Mouse (Mus musculus): ENCODE measurements at regions not wholly inside any gene's neighbourhood (a gene's known extent, or its start where the extent isn't known, plus 50 kb on each side); places are given as distances from the start of the nearest gene placed in this dataset.
A peak's percentile ranks its signal among the peaks of the same experiment; 100 is the strongest.
"Not testable (repeated sequence)": the region's sequence is repeated elsewhere in the genome, so short reads cannot be mapped to it uniquely, and the experiment has no call there.

- DNase-seq (ENCODE audit: low spot score in 2 of 2) = no peak
Observed at GRCm38 (mm10) chr2:3864872-3865271, 152.6 kb upstream of the Frmd4a start.

GRCm38 (mm10) chr2:3866736-3867135 lies 150.8 kb upstream of the Frmd4a start:
- DNase-seq (ENCODE audit: low spot score in 2 of 2) = not testable (repeated sequence)

- no peak for DNase-seq (ENCODE audit: low spot score in 2 of 2)
Observed at GRCm38 (mm10) chr2:3869701-3870100, 147.8 kb upstream of the Frmd4a start.

- DNase-seq (ENCODE audit: low spot score in 2 of 2) = peak; percentile 8 to 12
Observed at GRCm38 (mm10) chr2:3871748-3872147, 145.8 kb upstream of the Frmd4a start.

- DNase-seq (ENCODE audit: low spot score in 2 of 2) = no peak
Observed at GRCm38 (mm10) chr2:3887000-3887399, 130.5 kb upstream of the Frmd4a start.

GRCm38 (mm10) chr2:3887845-3888433 lies 129.6 kb upstream of the Frmd4a start:
- no peak for DNase-seq (ENCODE audit: low spot score in 2 of 2)

GRCm38 (mm10) chr2:3889381-3889780 lies 128.1 kb upstream of the Frmd4a start:
- DNase-seq (ENCODE audit: low spot score in 2 of 2) = no peak

- DNase-seq (ENCODE audit: low spot score in 2 of 2) = no peak
Observed at GRCm38 (mm10) chr2:3890462-3890861, 127.1 kb upstream of the Frmd4a start.

- no peak for DNase-seq (ENCODE audit: low spot score in 2 of 2)
Observed at GRCm38 (mm10) chr2:3907026-3907425, 110.5 kb upstream of the Frmd4a start.

GRCm38 (mm10) chr2:3908192-3908591 lies 109.3 kb upstream of the Frmd4a start:
- no peak for DNase-seq (ENCODE audit: low spot score in 2 of 2)

- no peak for DNase-seq (ENCODE audit: low spot score in 2 of 2)
Observed at GRCm38 (mm10) chr2:3910086-3910891, 107.2 kb upstream of the Frmd4a start.

GRCm38 (mm10) chr2:3915141-3915540 lies 102.4 kb upstream of the Frmd4a start:
- DNase-seq (ENCODE audit: low spot score in 2 of 2) = no peak

GRCm38 (mm10) chr2:3916365-3916764 lies 101.2 kb upstream of the Frmd4a start:
- DNase-seq (ENCODE audit: low spot score in 2 of 2) = no peak

GRCm38 (mm10) chr2:3918156-3918555 lies 99.4 kb upstream of the Frmd4a start:
- DNase-seq (ENCODE audit: low spot score in 2 of 2) = no peak

- DNase-seq (ENCODE audit: low spot score in 2 of 2) = no peak
Observed at GRCm38 (mm10) chr2:3919893-3920292, 97.6 kb upstream of the Frmd4a start.

- DNase-seq (ENCODE audit: low spot score in 2 of 2) = not testable (repeated sequence)
Observed at GRCm38 (mm10) chr2:3921084-3921483, 96.4 kb upstream of the Frmd4a start.

- DNase-seq (ENCODE audit: low spot score in 2 of 2) = no peak
Observed at GRCm38 (mm10) chr2:3922739-3923138, 94.8 kb upstream of the Frmd4a start.

- no peak for DNase-seq (ENCODE audit: low spot score in 2 of 2)
Observed at GRCm38 (mm10) chr2:3924696-3925095, 92.8 kb upstream of the Frmd4a start.

- DNase-seq (ENCODE audit: low spot score in 2 of 2) = no peak
Observed at GRCm38 (mm10) chr2:3925199-3925598, 92.3 kb upstream of the Frmd4a start.

- DNase-seq (ENCODE audit: low spot score in 2 of 2) = no peak
Observed at GRCm38 (mm10) chr2:3926129-3926528, 91.4 kb upstream of the Frmd4a start.

GRCm38 (mm10) chr2:3927141-3927810 lies 90.2 kb upstream of the Frmd4a start:
- no peak for DNase-seq (ENCODE audit: low spot score in 2 of 2)

- no peak for DNase-seq (ENCODE audit: low spot score in 2 of 2)
Observed at GRCm38 (mm10) chr2:3927853-3928252, 89.7 kb upstream of the Frmd4a start.

GRCm38 (mm10) chr2:3930650-3931049 lies 86.9 kb upstream of the Frmd4a start:
- DNase-seq (ENCODE audit: low spot score in 2 of 2) = no peak
